Mouse (Mus musculus): Measurements from ENCODE around the gene Mcoln3. TPM values are rescaled to one million over a fixed set of nuclear protein-coding genes. Genes with fewer than 3 reads are reported as not detected.
A peak's percentile ranks its signal among the peaks of the same experiment; 100 is the strongest.

Mcoln3 gene
- total and polyA plus RNA-seq, 3 experiments: 5.2 to 11.3 (median 5.3) TPM

DNA sequence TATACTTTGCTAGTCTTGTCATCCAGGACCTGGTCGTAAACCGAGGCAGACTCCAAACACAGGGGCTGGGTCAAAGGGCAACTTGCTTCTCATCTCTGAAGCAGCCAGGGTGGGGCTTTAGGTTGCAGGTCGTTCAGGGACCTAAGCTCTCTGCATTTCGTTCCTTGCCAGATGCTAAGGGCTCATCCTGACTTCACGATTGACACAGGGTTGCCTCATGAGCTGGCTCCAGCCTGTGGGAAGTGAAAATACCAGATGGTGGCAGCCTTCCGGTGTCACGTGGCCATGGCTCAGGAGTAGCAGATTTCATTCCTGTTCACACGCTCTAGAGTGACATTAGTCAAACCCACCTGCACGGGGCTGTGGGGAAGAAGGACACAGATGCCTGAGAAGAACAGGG is 17.6 kb downstream of the Mcoln3 start (continued):
- TF ChIP-seq BHLHE40 (IDR thresholded peaks at IDR 0.05; ENCODE audit: low read depth, low read length): peak; percentile 100
- TF ChIP-seq MAX (IDR thresholded peaks at IDR 0.05; ENCODE audit: low read length): peak; percentile 99
- peak; percentile 99 for TF ChIP-seq IRF4 (IDR thresholded peaks at IDR 0.05; ENCODE audit: low read depth, low read length)
- peak; percentile 83 for TF ChIP-seq CHD2 (IDR thresholded peaks at IDR 0.05; ENCODE audit: low read length)
- TF ChIP-seq ETS1 (conservative IDR thresholded peaks at IDR 0.05; ENCODE audit: low read depth, low read length): peak; percentile 99
- TF ChIP-seq CTCF (conservative IDR thresholded peaks at IDR 0.05 in 1 of 2, IDR thresholded peaks at IDR 0.05 in 1 of 2; ENCODE audit: low read depth in 2 of 2, low read length in 2 of 2): no peak; a peak in 1 of 4 replicates
- peak; percentile 97 for TF ChIP-seq USF2 (conservative IDR thresholded peaks at IDR 0.05; ENCODE audit: low read depth, low read length)
- peak; percentile 96 for TF ChIP-seq MYC (IDR thresholded peaks at IDR 0.05; ENCODE audit: low read depth, low read length)
- no peak for TF ChIP-seq UBTF (IDR thresholded peaks at IDR 0.05; ENCODE audit: low read depth, low read length)
- TF ChIP-seq TBP (conservative IDR thresholded peaks at IDR 0.05; ENCODE audit: low read depth, low read length): 0 out of 2 replicates have a peak, but pooled peaks have one; percentile 29
- no peak for TF ChIP-seq POLR2AphosphoS2 (IDR thresholded peaks at IDR 0.05; ENCODE audit: low read depth, low read length)
- TF ChIP-seq JUN (IDR thresholded peaks at IDR 0.05; ENCODE audit: insufficient read depth, low read depth, low read length): peak; percentile 65; the same call in 1 of the 2 replicates
- TF ChIP-seq ZKSCAN1 (IDR thresholded peaks at IDR 0.05; ENCODE audit: borderline replicate concordance, low read depth, low read length): no peak
- TF ChIP-seq ELF1 (IDR thresholded peaks at IDR 0.05; ENCODE audit: low read depth, low read length): peak; percentile 76
- TF ChIP-seq ZNF384 (IDR thresholded peaks at IDR 0.05; ENCODE audit: low read depth, low read length): peak; percentile 62
- TF ChIP-seq KAT2A (IDR thresholded peaks at IDR 0.05; ENCODE audit: insufficient replicate concordance, low read length): no peak
- TF ChIP-seq JUND (conservative IDR thresholded peaks at IDR 0.05; ENCODE audit: low read depth, low read length): peak; percentile 55; the same call in 1 of the 2 replicates
- TF ChIP-seq USF1 (IDR thresholded peaks at IDR 0.05; ENCODE audit: low read depth, low read length): peak; percentile 96
- no peak for TF ChIP-seq PAX5 (IDR thresholded peaks at IDR 0.05; ENCODE audit: low read length)

- Histone ChIP-seq H3K27me3 (replicated peaks) (no peaks in the 10 kb centered on the region), H3K4me1 (ENCODE audit: control insufficient read depth in 1 of 2, insufficient read depth in 2 of 2) (peaks cover 17 to 38% of the 10 kb centered on the region in 2 experiments), H3K9me3 (replicated peaks; ENCODE audit: low read length) (peaks cover 12% of the 10 kb centered on the region), H3K27ac (ENCODE audit: insufficient read depth, low read depth) (peak overlapping the region; percentile 27; the same call in 1 of the 2 replicates), H3K4me2 (ENCODE audit: insufficient read depth, low read depth, poor library complexity, severe bottlenecking) (peak overlapping the region; percentile 33; the same call in 1 of the 2 replicates), H3K9ac (ENCODE audit: insufficient read depth, low read depth) (no peak overlapping the region), H3K79me2 (replicated peaks; ENCODE audit: control insufficient read depth, extremely low read depth, insufficient read depth, poor library complexity, severe bottlenecking) (no peaks in the 10 kb centered on the region), H3K4me3 (replicated peaks in 1 of 3; ENCODE audit: low read depth in 2 of 3, low read length in 2 of 3, poor library complexity in 1 of 3) (no peak overlapping the region), H3K36me3 (replicated peaks in 1 of 2; ENCODE audit: control insufficient read depth in 1 of 2, insufficient read depth in 1 of 2, low read length in 1 of 2) (peaks cover 4 to 19% of the 10 kb centered on the region in 2 experiments)
- peak; percentile 22 for DNase-seq (ENCODE audit: extremely low read depth)
- in situ Hi-C loops (cut with MboI; ENCODE audit: low pct_ligation_motif_present, low pct_unique_long_range_greater_than_20kb, low sequenced_read_pairs) (loop anchor here (5.0 kb wide), 1 partner anchor 42 kb away; no protein-coding TSS in a partner anchor), dilution Hi-C loops (cut with MboI; ENCODE audit: extremely low pct_ligation_motif_present, extremely low pct_unique_long_range_greater_than_20kb, low sequenced_read_pairs) (no loop called here)
- peak; percentile 71 for TF ChIP-seq ELF1 (IDR thresholded peaks at IDR 0.05; ENCODE audit: low read depth, low read length)
- TF ChIP-seq POLR2A (IDR thresholded peaks at IDR 0.05; ENCODE audit: low read depth, low read length): no peak
- peak; percentile 39; the same call in 1 of the 2 replicates for TF ChIP-seq IRF4 (IDR thresholded peaks at IDR 0.05; ENCODE audit: low read depth, low read length)
- peak; percentile 9; the same call in 1 of the 2 replicates for TF ChIP-seq HCFC1 (IDR thresholded peaks at IDR 0.05; ENCODE audit: low read depth, low read length)
- TF ChIP-seq PAX5 (IDR thresholded peaks at IDR 0.05; ENCODE audit: low read length): no peak
These were observed 18.2 kb downstream of the Mcoln3 start for GRCm38 (mm10) chr3:146135417-146135816.
